Mouse (Mus musculus) lung, postnatal 14 days (tissue): ENCODE measurements around the gene Magix.

Experiments used
- DNase-seq: peaks from one replicate; pipeline ENCODE4 v3.0.0; 2021

Magix gene

DNA sequence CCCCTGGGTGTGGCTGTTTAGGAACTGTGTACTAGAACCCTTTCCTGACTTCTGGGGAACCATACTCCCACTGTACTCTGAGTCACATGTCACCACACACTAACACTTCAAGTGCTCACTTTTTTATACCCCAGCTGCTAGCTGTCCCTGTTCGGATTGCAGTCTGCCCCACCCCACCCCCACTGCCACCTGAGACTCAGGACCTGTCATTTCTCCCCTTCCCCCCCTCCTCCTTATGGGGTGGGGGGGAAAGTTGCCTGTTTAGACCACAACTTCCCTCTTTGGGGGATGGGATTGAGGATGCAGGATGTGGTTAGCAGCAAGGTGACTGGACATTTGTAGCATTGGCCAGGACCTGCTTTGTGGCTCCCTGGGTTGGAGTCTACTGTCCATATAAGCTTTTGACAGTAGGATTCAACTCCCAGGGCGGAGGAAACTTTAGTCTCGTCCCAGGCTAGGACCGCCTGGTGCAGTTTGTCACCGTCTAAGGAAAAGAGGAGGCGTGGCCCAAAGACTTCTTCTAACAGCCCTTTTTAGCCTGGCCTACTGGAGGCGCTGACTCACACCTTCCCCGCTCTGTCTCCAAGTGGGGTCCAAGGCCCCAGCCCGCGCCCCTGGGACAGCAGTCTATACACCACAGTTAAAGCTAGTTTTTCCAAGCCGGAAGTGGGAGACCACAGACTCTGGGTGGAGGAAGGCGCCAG is 7.3 kb downstream of the Magix start:
- DNase-seq: no peak

DNA sequence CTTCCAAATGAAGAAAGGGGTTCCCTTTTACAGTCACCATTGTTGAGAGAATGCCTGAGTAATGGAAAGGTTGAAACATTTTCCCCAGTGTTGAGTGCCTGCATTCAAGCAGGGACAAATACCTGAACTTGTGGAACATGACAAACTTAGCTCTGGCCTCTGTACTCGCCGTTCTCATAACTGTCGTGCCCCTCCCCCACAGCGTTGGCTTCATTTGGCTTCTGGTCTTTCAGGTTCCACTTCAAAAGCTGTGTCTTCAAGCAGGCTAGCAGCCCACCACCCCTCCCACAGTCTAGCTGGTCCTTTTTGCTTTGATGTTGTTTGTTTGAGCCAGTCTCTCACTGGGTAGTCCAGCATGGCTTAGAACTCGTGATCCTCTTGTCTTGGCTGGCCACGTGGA is 8.3 kb downstream of the Magix start:
- no peak for DNase-seq

DNA sequence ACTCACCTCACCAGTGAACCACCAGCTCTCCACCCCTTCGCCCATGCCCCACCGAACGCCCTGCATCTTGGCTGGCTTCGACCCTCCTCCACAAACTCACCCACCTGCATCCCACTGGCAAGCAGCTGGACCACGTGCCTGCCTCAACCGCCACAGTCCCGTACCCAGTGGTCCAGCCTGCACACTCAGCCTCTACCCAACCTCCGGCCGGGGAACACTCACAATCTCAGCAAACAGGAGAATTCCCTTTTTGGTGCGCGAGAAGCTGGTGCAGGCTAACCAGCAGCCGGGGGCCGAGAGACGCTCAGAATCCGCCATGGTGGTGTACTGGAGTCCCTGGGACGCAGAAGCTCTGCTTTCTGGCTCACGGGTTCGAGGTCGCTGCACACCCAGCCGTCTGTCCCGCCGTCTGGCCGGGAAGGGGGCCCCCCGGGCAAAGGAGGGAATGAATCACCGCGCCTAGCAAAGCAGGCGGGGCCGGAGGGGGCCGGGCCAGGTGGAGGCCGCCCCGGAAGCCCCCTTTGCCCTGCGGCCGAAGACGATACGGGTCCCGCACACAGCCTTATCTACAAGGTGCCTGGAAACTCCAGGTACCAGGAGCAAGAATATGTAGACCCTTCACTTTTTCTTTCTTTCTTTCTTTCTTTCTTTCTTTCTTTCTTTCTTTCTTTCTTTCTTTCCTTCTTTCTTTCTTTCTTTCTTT is 10.0 kb downstream of the Magix start, which contains the start of gene Plp2:
Gene Plp2 (minus strand): TSS at position 470 of the 703 bp plus-strand sequence.
- peak; percentile 42 for DNase-seq

DNA sequence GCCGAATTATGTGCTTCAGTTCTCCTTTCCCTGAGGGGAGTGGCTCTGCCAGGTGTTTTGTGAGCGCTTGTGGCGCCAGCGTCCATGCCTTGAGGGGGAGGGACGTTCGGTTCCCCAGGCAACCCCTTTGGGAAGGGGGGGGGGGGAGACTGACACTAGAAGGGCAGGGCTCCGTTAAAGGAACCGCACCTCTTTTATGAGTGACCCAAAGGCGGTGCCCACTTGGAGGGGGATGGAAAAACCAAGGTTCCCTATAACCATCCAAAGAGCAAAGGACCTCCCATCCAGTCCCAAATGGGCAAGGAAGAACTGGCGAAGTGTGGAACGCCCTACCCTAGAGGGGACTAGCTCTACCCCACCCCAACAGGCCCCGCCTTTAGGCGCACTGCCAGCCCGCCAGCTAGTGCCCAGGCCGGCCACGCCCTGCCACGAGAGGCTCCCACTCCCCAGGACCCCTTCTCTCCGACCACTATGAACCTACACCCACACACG is 10.6 kb downstream of the Magix start:
- peak; percentile 79 for DNase-seq

DNA sequence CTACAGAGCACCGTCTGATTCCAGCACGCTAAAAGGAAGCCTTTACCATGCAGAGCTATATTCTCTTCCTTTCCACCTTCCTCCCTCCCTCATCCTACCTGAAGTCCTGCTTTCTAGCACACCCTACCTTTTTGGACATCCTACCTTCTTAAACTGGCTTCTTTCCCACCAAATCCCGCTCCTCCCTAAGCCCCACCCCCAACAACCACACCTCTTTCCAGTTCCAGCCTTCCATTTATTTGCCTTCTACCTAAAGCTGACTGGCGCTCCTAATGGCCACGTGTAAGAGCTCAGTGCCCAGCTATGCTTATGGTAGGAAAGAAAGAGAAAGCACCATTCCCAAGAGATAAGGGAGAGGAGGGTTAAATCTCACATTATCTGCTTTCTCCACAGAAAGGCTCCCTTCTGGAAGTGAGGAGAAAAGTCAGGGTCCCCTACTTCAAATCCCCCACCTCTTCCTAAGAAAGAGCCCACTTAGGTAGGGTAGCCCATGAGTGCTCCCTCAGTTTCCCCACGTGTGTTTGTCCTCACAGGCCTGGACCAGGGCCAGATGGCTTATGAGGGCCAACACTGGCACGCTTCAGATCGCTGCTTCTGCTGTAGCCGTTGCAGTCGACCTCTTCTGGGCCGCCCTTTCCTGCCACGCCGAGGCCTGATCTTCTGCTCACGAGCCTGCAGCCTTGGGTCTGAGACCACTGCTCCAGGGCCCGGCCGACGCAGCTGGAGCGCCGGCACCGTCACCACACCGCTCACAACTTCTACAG is 15.1 kb downstream of the Magix start:
- no peak for DNase-seq

DNA sequence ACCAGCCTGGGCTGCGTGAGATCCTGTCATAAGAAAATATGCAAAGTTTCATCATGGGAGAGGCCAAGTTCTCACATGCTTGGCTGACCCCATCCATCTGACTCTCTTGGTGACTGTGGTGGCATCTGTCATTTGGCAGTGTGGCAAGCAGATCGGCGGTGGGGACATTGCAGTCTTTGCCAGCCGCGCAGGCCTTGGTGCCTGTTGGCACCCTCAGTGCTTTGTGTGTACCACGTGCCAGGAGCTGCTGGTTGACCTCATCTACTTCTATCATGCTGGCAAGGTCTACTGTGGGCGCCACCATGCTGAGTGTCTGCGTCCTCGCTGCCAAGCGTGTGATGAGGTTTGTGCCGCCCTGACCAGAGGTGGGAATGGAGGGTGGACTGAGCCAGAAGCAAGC is 16.3 kb downstream of the Magix start:
- DNase-seq: no peak

DNA sequence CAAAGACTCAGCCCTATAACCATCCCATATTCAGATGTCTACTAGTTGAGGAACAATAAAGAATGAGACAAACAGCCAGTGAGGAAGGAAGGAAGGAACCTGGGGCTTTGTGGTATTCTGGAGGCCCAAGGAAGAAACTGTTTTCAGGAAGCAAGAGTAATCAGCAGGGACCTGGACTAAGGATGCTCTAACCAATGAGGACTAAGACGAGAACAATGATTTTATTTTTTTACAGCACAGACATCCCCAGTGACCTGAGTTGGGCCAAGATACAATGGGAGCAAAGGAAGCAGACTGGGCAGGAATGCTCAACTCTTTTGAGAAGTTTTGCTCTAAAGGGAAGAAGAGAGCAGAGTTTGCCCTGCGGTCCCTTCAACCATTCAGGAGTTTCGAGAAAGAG is 18.1 kb downstream of the Magix start:
- no peak for DNase-seq

DNA sequence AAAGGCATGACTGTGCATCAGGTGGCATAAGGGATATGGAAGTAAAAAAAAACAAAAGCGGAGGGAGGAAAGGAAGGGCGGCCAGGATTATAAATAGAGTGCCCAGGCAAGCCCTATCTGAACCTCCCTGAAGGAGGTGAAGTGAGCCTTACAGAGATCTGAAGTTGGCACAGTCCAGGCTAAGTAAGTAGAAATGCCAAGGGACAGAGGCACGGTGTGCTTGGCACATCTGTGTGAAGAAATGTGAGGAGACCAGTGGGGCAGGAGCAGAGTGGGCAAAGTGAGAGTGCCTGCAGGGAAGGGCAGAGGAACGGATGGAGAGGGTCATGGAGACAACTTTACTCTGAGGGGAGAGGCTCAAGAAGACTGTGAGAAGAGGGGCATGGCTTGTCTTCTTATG is 20.0 kb downstream of the Magix start:
- no peak for DNase-seq

DNA sequence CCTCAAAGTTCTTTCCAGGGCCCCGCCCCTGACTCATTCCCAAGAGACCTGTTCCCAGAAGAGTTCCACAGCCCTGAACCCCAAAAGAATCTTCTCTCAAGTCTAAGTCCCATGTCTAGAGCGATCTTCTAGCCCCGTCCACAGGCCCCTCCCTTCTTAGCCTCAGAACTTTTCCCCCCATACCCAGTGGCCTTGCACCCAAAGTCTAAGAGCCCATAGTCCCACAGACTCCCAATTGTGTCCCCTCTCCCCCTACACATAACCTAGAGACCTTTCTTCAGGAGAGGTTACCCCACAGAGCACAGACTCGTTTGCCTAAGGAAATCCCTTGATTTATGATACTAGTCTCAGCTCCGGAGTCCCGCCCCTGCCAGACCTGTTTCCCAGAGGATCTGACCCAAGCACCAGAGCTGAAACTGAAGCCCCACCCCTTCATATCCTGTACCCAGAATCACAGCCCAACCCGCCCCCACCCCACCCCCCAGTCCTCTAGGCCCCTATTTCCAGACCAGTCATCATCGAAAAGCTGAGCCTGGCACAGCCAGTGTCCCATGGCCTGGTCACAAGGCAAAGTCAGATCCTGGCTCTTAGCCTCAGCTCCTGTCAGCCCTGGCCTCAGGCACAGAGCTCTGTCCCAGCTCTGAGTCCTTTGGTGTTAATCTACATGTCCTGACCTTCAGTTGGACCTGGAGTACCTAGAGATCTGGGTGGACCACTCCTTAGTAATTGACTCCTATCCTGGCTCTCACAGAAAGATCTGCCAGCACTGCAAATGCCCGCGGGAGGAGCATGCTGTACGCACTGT is 22.1 kb downstream of the Magix start:
- no peak for DNase-seq

DNA sequence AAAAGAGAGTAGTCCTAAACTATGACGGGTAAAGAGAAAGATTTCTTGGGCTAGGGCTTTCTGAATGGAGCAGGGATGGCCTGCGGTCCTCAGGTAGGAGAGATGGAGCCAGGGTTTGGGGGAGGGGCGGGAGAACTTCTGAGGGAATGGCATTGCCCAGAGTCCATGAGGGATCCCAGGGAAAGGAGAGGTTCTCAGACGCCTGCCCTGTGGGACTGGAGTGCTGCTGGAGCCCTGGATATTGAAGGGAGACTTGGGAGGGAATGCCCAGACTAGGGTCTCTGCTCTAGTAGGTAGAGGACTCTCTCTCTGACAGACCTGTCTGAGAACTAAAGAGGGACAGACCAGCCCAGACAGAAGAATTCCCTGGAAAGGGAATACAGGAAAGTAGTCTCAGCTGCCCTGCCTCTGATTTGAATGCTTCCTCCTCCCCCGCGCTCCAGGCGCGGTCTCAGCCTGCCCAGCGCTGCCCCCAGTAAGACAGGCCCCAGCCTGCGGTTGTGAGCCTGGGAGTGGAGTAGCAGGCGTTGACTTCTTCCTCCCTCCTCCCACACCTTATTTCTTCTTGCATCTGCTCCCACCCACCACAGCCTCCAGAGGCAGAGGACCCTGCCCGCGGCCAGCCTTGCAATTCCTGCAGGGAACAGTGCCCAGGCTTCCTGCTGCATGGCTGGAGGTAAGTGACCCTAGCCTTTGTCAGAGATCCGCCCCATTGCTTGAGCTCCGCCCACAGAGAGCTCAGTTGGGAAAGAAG is 22.8 kb downstream of the Magix start:
- peak; percentile 54 for DNase-seq

DNA sequence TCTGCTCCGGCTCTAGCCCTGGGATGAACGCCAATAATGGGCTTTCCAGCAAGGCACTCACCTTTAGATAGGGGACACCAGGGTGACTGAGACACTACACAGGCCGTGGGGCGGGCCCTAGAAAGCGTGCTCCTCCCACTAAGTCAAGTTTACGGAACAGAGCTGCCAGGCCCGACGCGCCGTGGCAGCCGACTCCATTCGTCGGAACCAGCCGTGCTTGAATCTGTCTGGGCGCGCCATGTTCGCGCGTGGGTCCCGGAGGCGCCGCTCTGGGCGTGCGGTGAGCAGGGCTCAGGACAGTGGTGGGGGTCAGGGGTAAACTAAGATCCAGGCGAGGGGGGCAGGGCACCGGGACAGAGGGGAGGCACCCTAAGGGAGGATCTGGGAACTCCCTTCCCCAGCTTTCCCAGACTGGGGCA is 23.8 kb downstream of the Magix start, which contains the start of gene Prickle3:
Gene Prickle3 (plus strand): TSS at position 40 of the 419 bp plus-strand sequence.
- peak; percentile 61 for DNase-seq

DNA sequence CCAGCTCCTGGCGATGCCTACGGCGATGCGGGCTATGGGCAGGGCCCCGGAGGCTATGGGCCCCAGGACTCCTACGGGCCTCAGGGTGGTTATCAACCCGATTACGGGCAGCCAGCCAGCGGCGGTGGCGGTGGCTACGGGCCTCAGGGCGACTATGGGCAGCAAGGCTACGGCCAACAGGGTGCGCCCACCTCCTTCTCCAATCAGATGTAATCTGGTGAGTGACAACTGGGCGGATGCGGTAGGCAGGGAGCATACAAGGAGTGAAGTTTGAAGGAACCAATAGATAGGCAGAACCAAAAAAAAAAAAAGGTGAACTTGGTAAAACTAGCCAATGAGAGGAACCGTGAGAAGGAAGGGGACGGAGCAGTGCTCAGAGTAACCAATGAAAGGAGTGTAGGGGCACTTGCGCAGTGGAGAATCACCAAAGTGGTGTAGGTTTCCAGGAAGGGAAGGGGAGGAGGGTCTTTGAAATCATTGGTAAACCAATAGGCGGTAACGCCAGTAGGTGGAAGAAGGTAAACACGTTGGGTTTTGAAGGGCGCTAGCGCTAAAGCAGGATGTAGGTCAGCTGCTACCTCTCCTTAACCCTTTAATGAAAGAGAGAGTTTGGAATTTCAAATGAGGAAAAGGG is 32.3 kb downstream of the Magix start:
- DNase-seq: peak; percentile 82

DNA sequence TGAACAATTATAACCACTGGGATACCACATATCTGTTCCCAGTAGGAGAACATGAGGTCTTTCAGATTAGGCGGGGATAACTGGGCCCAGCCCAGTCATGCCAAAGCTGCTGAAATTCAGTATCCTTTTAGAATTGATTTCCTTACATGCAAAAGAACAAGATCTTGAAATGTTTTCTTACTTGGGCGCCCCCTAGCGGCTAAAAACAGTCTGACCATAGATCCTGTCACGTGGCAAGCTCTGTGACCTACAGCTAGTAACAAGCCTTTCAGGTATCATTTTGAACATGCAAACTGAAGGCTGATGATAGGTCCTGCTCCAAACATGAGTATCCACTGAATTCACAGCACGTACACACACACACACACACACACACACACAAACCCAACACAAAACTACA is 35.7 kb downstream of the Magix start:
- peak; percentile 86 for DNase-seq

DNA sequence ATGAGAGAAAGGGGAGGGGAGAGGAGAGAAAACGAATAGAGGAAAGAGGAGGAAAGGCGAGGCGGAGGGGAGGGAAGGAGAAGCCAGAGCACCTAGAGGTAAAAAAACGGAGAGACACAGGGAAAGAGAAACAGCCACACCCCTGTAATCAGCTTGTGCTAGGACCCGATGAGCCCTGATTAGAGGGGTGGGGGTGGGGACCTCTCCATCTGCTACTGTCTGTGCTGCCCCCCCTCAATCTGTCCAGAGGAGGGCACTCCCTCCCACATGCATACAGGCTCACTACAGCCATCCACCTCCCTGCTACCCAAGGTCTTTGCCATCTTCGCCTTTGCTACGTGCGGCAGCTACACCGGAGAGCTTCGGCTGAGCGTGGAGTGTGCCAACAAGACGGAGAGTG is 40.3 kb downstream of the Magix start:
- DNase-seq: no peak

DNA sequence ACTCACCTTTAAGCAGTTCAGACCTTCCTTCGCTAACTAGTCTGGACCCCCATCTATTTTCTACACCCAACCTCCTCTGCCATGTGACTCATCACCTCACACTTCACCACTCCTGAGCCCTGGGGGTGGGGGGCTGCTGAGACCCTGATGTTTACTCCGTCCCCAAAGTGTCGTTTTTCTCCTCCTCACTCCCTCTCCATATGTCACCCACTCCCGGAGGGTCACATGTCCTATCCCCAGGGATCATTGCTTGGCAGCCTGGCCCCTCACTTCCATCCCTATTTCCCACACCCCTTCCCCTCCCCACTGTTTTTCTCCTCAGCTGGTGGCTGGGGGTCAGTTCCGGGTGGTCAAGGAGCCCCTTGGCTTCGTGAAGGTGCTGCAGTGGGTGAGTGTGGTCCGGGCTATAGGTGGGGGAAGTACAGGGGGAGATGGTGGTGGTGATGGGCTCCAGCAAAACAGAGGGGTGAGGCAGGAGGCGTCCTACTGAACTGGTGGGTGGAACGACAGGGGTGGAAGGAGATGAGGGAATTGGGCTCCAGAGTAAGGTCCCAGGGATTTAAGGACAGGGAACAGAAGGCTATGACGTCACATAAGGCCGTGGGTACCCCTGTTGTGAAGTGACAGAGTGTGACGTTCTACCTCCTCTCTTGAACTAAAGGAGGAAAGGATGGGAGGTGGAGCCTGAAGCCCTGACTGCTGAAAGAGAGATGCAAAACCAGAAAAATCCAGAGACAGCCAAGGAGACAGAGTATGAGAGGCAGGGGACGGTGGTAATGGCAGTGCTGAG is 41.3 kb downstream of the Magix start:
- no peak for DNase-seq

DNA sequence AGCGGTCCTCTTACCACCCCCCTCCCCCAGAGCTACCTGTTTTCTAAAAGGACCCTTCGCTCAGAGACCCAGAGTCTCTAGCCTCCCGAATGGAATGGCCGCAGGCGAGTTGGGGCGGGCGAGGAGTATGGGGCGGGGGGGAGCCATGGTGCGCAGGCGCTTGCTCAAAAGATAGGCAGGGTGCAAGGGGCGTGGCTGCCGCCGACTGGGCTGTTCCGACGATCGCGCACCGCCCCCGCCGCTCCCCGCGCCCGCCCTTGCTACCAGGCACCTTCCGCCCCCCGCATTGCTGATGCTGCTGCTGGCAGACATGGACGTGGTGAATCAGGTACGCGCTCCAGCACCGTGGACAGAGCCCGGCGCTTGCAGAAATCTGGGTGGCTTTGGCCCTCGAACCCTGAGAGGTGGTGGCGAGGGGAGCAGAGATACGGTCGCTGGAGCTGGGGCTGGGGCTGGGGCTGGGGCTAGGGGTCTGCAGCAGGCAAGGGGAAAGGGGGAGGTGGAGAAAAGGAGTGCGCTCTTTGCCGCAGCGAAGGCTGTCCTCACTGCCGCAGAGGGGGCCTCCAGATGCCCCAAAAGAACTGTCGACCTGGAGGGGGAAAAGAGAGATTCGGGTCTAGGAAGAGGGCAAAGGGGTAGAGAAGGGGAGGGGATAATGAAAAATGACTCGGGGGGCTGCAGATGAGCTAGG is 42.5 kb downstream of the Magix start, which contains the start of gene Syp:
Gene Syp (plus strand): TSS at position 71 of the 691 bp plus-strand sequence.
- DNase-seq: peak; percentile 70

DNA sequence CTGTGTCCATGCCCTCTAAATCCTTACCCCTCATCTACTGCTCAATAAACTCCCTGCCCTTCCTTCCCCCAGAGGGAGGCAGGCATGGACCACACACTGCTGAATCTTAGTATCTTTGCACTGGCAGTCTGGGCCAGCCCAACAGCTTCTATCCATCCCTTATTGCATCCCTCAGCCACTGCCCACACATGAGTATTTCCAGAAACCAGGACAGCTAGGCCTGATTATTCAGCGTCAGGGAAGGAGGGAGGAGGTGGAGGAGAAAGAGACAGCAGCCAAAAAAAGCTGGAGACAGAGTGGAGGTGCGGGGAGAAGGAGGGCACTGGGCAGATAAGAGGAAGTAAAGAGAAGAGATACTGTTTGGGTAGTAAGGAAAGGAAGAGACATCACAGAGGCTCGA is 46.0 kb downstream of the Magix start:
- DNase-seq: no peak

DNA sequence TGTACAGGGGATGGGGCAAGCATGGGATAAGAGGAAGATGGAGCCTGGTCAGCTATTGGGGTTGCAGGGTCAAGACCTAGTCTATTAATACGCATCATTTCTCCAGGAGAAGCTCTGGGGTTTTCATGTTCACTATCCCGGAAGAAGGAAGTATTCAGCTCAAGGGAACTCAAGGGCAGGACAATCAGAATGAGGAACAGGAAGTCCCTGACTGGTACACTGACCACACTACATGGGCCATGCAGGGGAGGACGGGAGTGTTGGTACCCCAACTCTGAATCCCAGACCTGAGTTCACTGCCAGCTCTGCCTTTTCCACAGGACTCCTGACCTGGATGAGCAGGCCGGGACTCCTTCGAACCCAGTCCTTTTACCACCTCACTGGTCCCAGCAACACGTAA is 48.5 kb downstream of the Magix start:
- no peak for DNase-seq
